Mouse (Mus musculus) embryonic fibroblast, embryonic 13.5 days (primary cell): Measurements from ENCODE around the gene Grcc10.

Source experiments
- CTCF ChIP-seq: IDR thresholded peaks from 2 replicates; pipeline ENCODE4 v1.5.1; 2011; ENCODE audit warnings: mild to moderate bottlenecking, control low read depth, low read length, moderate library complexity, borderline replicate concordance; ENCODE audit not compliant: insufficient read depth
- POLR2A ChIP-seq: IDR thresholded peaks from 2 replicates; pipeline ENCODE4 v1.6.1; 2011; ENCODE audit warnings: low read depth, mild to moderate bottlenecking, control low read depth, low read length, moderate library complexity

DNA sequence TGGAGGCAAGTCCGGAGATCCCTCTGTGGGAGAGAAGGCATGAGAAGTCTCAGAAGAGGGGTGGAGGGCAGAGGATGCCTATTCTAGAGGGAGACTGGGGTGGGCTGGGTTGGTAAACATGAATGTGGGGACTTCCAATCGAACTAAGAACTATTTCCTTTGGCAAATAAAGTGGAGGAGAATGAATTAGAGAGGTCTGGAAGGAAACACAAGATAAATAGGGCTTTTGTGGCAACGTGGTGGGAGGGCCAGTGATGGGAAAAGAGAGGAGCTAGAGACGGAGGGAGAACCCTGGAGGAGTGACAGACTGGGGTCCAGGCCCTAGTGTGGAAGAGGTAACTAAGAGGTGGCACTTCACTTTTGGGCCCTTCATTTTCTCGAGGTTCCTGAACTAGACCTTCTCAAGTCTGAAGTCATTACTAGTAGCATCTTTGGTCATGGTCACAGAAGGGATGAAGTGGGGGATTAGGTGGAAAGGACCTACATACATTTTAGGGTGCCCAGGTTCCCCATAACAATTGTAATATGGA is 16.2 kb upstream of the Grcc10 start:
- TF ChIP-seq CTCF (no peak), POLR2A (0 out of 2 replicates have a peak, but pooled peaks have one; percentile 4)
